8 mouse cellular contexts compared by ENCODE assay signal in the genomic region with DNA sequence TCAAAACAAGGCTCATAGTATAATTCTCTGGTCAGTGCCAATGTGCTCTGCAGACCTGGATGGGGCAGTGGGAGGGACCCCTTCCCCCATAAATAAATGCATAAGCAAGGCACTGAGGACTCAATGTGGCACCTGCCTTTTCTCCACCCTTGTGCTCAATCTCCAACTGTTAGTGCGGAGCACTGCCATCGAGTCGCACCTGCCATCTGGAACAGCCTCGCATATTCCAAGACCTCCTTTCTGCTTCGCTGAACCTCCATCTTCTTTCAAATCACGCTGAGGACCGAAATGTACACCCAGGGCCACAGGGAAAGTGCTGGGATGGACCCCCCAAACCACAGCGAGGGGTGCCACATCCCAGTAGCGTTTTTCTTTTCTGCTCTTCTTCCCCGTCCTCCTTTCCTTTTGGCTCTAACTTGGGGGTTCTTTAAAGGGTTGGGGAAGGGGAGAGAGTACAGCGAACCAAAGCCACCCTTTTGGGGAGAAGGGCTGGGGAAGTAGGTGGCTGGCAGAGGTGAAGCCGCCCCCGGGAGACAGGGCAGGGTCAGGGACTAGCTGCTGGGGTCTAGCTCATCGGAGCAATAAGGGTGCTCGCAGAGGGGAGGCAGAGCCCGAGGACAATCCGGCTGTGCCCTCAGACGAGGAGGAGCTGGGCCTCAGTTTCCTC. TPM values are rescaled to one million over a fixed set of nuclear protein-coding genes. Genes with fewer than 3 reads are reported as not detected.
A peak's percentile ranks its signal among the peaks of the same experiment; 100 is the strongest.
DNase-seq lines count a peak whose midpoint lies in the region; ATAC-seq and TF ChIP-seq lines count a peak whose summit lies in the region.

No protein-coding gene starts in this region.

- peak overlapping the region; percentile 68 for H3K9ac ChIP-seq in kidney, embryonic 14.5 days (ENCODE audit: low read depth, low read length)
- peak overlapping the region; percentile 84 for H3K9ac ChIP-seq in forebrain, postnatal 0 days
- H3K9ac ChIP-seq in midbrain, embryonic 12.5 days (replicated peaks), result peak overlapping the region; percentile 72

- H3K4me3 ChIP-seq in kidney, embryonic 14.5 days (ENCODE audit: low read length), result peak overlapping the region; percentile 64
- peak overlapping the region; percentile 59 for H3K4me3 ChIP-seq in forebrain, postnatal 0 days (ENCODE audit: low read depth, low read length)
- peak overlapping the region; percentile 50 for H3K4me3 ChIP-seq in midbrain, embryonic 12.5 days

- WGBS in kidney, embryonic 14.5 days, result 9% methylated on average over 18 of the region's 18 CpGs
- 7% methylated on average over 18 of the region's 18 CpGs for WGBS in forebrain, postnatal 0 days
- 8% methylated on average over 18 of the region's 18 CpGs for WGBS in midbrain, embryonic 12.5 days

- H3K27me3 ChIP-seq in kidney, embryonic 14.5 days (ENCODE audit: control insufficient read depth, insufficient read depth, low read length), result peaks cover 10% of the 10 kb centered on the region; the same call in 1 of the 2 replicates
- no peaks in the 10 kb centered on the region for H3K27me3 ChIP-seq in forebrain, postnatal 0 days (ENCODE audit: insufficient read depth, low read length)
- H3K27me3 ChIP-seq in midbrain, embryonic 12.5 days, result peaks cover 76% of the 10 kb centered on the region

- peaks cover 23% of the 10 kb centered on the region for H3K4me1 ChIP-seq in kidney, embryonic 14.5 days (ENCODE audit: control insufficient read depth, insufficient read depth, low read length)
- peaks cover 30% of the 10 kb centered on the region for H3K4me1 ChIP-seq in forebrain, postnatal 0 days (ENCODE audit: insufficient read depth)
- peaks cover 49% of the 10 kb centered on the region for H3K4me1 ChIP-seq in midbrain, embryonic 12.5 days

- TF ChIP-seq CTCF in forebrain, postnatal 0 days (IDR thresholded peaks at IDR 0.05; ENCODE audit: low read depth), result no peak

- ATAC-seq in kidney, embryonic 14.5 days (ENCODE audit: low FRiP score, low TSS enrichment), result no peak
- ATAC-seq in cerebellum, adult (ENCODE audit: insufficient number of reproducible peaks, low FRiP score, low TSS enrichment), result peak; percentile 23; the same call in 1 of the 2 replicates
- no peak; the same call in 1 of the 2 replicates for ATAC-seq in forebrain, postnatal 0 days
- ATAC-seq in midbrain, embryonic 12.5 days (ENCODE audit: low FRiP score, low read depth), result peak; percentile 1; the same call in 1 of the 2 replicates
- no peak for ATAC-seq in megakaryocyte-erythroid progenitor cell, adult 5-6 weeks (replicated peaks; ENCODE audit: low FRiP score, low TSS enrichment, poor library complexity, severe bottlenecking)

- peak overlapping the region; percentile 99 for H3K4me2 ChIP-seq in kidney, embryonic 14.5 days (replicated peaks; ENCODE audit: low read depth, low read length)
- peak overlapping the region; percentile 89 for H3K4me2 ChIP-seq in forebrain, postnatal 0 days (ENCODE audit: low read depth)
- H3K4me2 ChIP-seq in midbrain, embryonic 12.5 days (replicated peaks), result peak overlapping the region; percentile 83

- DNase-seq in kidney, adult 8-10 months, result no peak
- peak; percentile 59 for DNase-seq in forebrain, postnatal 0 days
- no peak for DNase-seq in c-Kit-positive CD71-positive TER-119-positive erythroid progenitor cells, embryonic 14.5 days (ENCODE audit: low spot score)
- no peak for DNase-seq in right cerebral cortex, adult 18-20 months

- H3K27ac ChIP-seq in kidney, embryonic 14.5 days (ENCODE audit: low read depth, low read length), result no peak overlapping the region
- H3K27ac ChIP-seq in forebrain, postnatal 0 days (ENCODE audit: low read depth, low read length), result peak overlapping the region; percentile 94
- peak overlapping the region; percentile 92 for H3K27ac ChIP-seq in midbrain, embryonic 12.5 days (replicated peaks)

- no peaks in the 10 kb centered on the region for H3K36me3 ChIP-seq in kidney, embryonic 14.5 days (ENCODE audit: control insufficient read depth, insufficient read depth, low read length)
- H3K36me3 ChIP-seq in forebrain, postnatal 0 days (ENCODE audit: insufficient read depth), result no peaks in the 10 kb centered on the region
- H3K36me3 ChIP-seq in midbrain, embryonic 12.5 days, result no peaks in the 10 kb centered on the region

- H3K9me3 ChIP-seq in kidney, embryonic 14.5 days (ENCODE audit: control insufficient read depth, low read length), result no peaks in the 10 kb centered on the region
- no peaks in the 10 kb centered on the region for H3K9me3 ChIP-seq in forebrain, postnatal 0 days (ENCODE audit: low read length)
- no peaks in the 10 kb centered on the region for H3K9me3 ChIP-seq in midbrain, embryonic 12.5 days

RNA-seq across cellular contexts. Expression of a gene that starts 0.9 kb away (rescaled TPM):
- not detected in 2 replicates for polyA plus RNA-seq in kidney, embryonic 14.5 days (2014; fragmentation: Nextera tagmentation; extraction: Ambion mirVana)
- total RNA-seq in forebrain, postnatal 0 days (2014; rRNA removed), result not detected in 2 replicates
- not detected in 2 replicates for polyA plus RNA-seq in forebrain, postnatal 0 days (2015; fragmentation: Nextera tagmentation; extraction: Ambion mirVana)
- polyA plus RNA-seq in midbrain, embryonic 12.5 days (2016; fragmentation: Nextera tagmentation; extraction: Ambion mirVana), result not detected in 2 replicates
- not detected in 2 replicates for total RNA-seq in megakaryocyte-erythroid progenitor cell, adult 5-6 weeks (2014; fragmentation: Nextera tagmentation)
- not detected in 2 replicates for total RNA-seq in megakaryocyte-erythroid progenitor cell, adult 5-6 weeks (2017)

RNA-seq across cellular contexts. Expression of a gene that starts 38.1 kb away (rescaled TPM):
- polyA plus RNA-seq in kidney, embryonic 14.5 days (2014; fragmentation: Nextera tagmentation; extraction: Ambion mirVana), result 10.5 and 17.1 TPM in 2 replicates
- total RNA-seq in forebrain, postnatal 0 days (2014; rRNA removed), result 57.4 and 58.5 TPM in 2 replicates
- 20.5 and 28.0 TPM in 2 replicates for polyA plus RNA-seq in forebrain, postnatal 0 days (2015; fragmentation: Nextera tagmentation; extraction: Ambion mirVana)
- 31.8 and 32.7 TPM in 2 replicates for polyA plus RNA-seq in midbrain, embryonic 12.5 days (2016; fragmentation: Nextera tagmentation; extraction: Ambion mirVana)
- 10.4 and 13.8 TPM in 2 replicates for total RNA-seq in megakaryocyte-erythroid progenitor cell, adult 5-6 weeks (2014; fragmentation: Nextera tagmentation)
- 4.2 and 13.3 TPM in 2 replicates for total RNA-seq in megakaryocyte-erythroid progenitor cell, adult 5-6 weeks (2017)

Comparison
In these comparisons a context has a peak if more than half of its experiments do, and no peak if none do; other contexts are left out.
1. ATAC-seq: peak in cerebellum, adult (single experiment) and midbrain, embryonic 12.5 days (single experiment); none in kidney, embryonic 14.5 days (single experiment), forebrain, postnatal 0 days (single experiment) and megakaryocyte-erythroid progenitor cell, adult 5-6 weeks (single experiment).
2. Peak in every context shown above with its lines, with median percentiles within 50 percentile points of each other: H3K4me2 ChIP-seq, H3K4me3 ChIP-seq and H3K9ac ChIP-seq.